Comparison of ENCODE assay signal across 16 mouse cellular contexts in genomic region chr15:67345179-67346148, GRCm38 (mm10).
DNase-seq lines count a peak whose midpoint lies in the region; ATAC-seq and TF ChIP-seq lines count a peak whose summit lies in the region.
"Had no signal": no experiment of that assay in that cellular context is flagged by ENCODE, and none has a peak within 500 bp of the region (broad histone marks: within the 10 kb centered on the region; RNA-seq: fewer than 3 reads in every experiment).

No protein-coding gene starts in this region.

- H3K9ac ChIP-seq in liver, adult 2 months (ENCODE audit: low read depth, low read length) = no peak overlapping the region
- H3K9ac ChIP-seq in liver, embryonic 11.5 days (ENCODE audit: low read depth, low read length) = no peak overlapping the region
- H3K9ac ChIP-seq in intestine, embryonic 15.5 days = no peak overlapping the region
- H3K9ac ChIP-seq: embryonic facial prominence, embryonic 12.5 days had no signal

- H3K27me3 ChIP-seq in liver, adult 2 months (ENCODE audit: control insufficient read depth, insufficient read depth, low read length) = no peaks in the 10 kb centered on the region
- H3K27me3 ChIP-seq in liver, embryonic 11.5 days (replicated peaks; ENCODE audit: control insufficient read depth, insufficient read depth, low read length) = no peaks in the 10 kb centered on the region
- H3K27me3 ChIP-seq in intestine, embryonic 15.5 days (replicated peaks) = no peaks in the 10 kb centered on the region
- H3K27me3 ChIP-seq: embryonic facial prominence, embryonic 12.5 days; Patski had no signal

- DNase-seq in liver, adult 2 months (ENCODE audit: extremely low read depth, low read depth, low spot score) = peak; percentile 65
- DNase-seq in liver, embryonic 11.5 days (ENCODE audit: low spot score) = no peak
- peak; percentile 13 for DNase-seq in CD4-positive helper T cell, adult 2 months (ENCODE audit: low read depth, low spot score)
- DNase-seq in urinary bladder, postnatal 36 days (ENCODE audit: low spot score in 2 of 2) = no peak
- DNase-seq: cerebellum, postnatal 10 days; kidney, postnatal 14 days; layer of hippocampus, postnatal 36 days had no signal

- peaks cover 29% of the 10 kb centered on the region for H3K4me1 ChIP-seq in liver, adult 2 months (ENCODE audit: control insufficient read depth, insufficient read depth, low read length)
- no peaks in the 10 kb centered on the region for H3K4me1 ChIP-seq in liver, embryonic 11.5 days (replicated peaks; ENCODE audit: control insufficient read depth, insufficient read depth, low read length)
- H3K4me1 ChIP-seq in bone marrow, adult 2 months (ENCODE audit: control insufficient read depth, insufficient read depth, low read length) = no peaks in the 10 kb centered on the region; the same call in 1 of the 2 replicates
- no peaks in the 10 kb centered on the region for H3K4me1 ChIP-seq in intestine, embryonic 15.5 days (replicated peaks)
- H3K4me1 ChIP-seq: embryonic facial prominence, embryonic 12.5 days; forebrain, embryonic 10.5 days; hindbrain, embryonic 10.5 days had no signal

- H3K9me3 ChIP-seq in liver, embryonic 11.5 days (ENCODE audit: control insufficient read depth, low read length) = no peaks in the 10 kb centered on the region
- H3K9me3 ChIP-seq in intestine, embryonic 15.5 days = no peaks in the 10 kb centered on the region
- H3K9me3 ChIP-seq: embryonic facial prominence, embryonic 12.5 days; forebrain, embryonic 10.5 days; hindbrain, embryonic 10.5 days had no signal

- ATAC-seq in liver, embryonic 11.5 days (replicated peaks; ENCODE audit: low FRiP score) = no peak
- ATAC-seq in megakaryocyte, adult 5-6 weeks (ENCODE audit: poor library complexity, severe bottlenecking) = peak; percentile 99
- no peak for ATAC-seq in intestine, embryonic 15.5 days
- ATAC-seq: intestine, postnatal 0 days; midbrain, embryonic 16.5 days; Patski had no signal

- 59% methylated on average over 7 of the region's 7 CpGs for WGBS in liver, adult 2 months
- 57% methylated on average over 7 of the region's 7 CpGs for WGBS in liver, embryonic 11.5 days
- WGBS in bone marrow, adult 2 months = 19% methylated on average over 7 of the region's 7 CpGs
- 77% methylated on average over 7 of the region's 7 CpGs for WGBS in intestine, embryonic 15.5 days

- TF ChIP-seq POLR2A in liver, adult 2 months (IDR thresholded peaks at IDR 0.05; ENCODE audit: extremely low read depth, insufficient read depth, low read length) = no peak
- TF ChIP-seq POLR2A in bone marrow, adult 2 months (IDR thresholded peaks at IDR 0.05; ENCODE audit: borderline replicate concordance, control insufficient read depth, low read depth, low read length) = no peak

- no peak overlapping the region for H3K4me3 ChIP-seq in liver, adult 2 months (ENCODE audit: insufficient read depth, low read depth, low read length)
- H3K4me3 ChIP-seq in liver, embryonic 11.5 days (ENCODE audit: low read depth, low read length) = no peak overlapping the region
- H3K4me3 ChIP-seq in bone marrow, adult 2 months (replicated peaks; ENCODE audit: control insufficient read depth, low read depth, low read length) = no peak overlapping the region
- no peak overlapping the region for H3K4me3 ChIP-seq in intestine, embryonic 15.5 days (replicated peaks)
- H3K4me3 ChIP-seq: embryonic facial prominence, embryonic 12.5 days; forebrain, embryonic 10.5 days; hindbrain, embryonic 10.5 days had no signal

- H3K79me2 ChIP-seq in liver, adult 2 months (ENCODE audit: control insufficient read depth, insufficient read depth, low read length) = no peaks in the 10 kb centered on the region

- H3K4me2 ChIP-seq in liver, embryonic 11.5 days = no peak overlapping the region
- no peak overlapping the region for H3K4me2 ChIP-seq in intestine, embryonic 15.5 days (replicated peaks)
- H3K4me2 ChIP-seq: embryonic facial prominence, embryonic 12.5 days had no signal

- no peaks in the 10 kb centered on the region for H3K36me3 ChIP-seq in liver, adult 2 months (ENCODE audit: control insufficient read depth, insufficient read depth, low read length)
- no peaks in the 10 kb centered on the region for H3K36me3 ChIP-seq in liver, embryonic 11.5 days (ENCODE audit: control insufficient read depth, insufficient read depth, low read length)
- no peaks in the 10 kb centered on the region for H3K36me3 ChIP-seq in intestine, embryonic 15.5 days
- H3K36me3 ChIP-seq: embryonic facial prominence, embryonic 12.5 days; forebrain, embryonic 10.5 days; hindbrain, embryonic 10.5 days had no signal

- TF ChIP-seq CTCF in liver, adult 2 months (IDR thresholded peaks at IDR 0.05; ENCODE audit: low read depth, low read length) = no peak
- TF ChIP-seq CTCF in bone marrow, adult 2 months (IDR thresholded peaks at IDR 0.05; ENCODE audit: control insufficient read depth, insufficient read depth, low read length) = no peak

- peak overlapping the region; percentile 39; the same call in 1 of the 2 replicates for H3K27ac ChIP-seq in liver, adult 2 months (replicated peaks; ENCODE audit: insufficient read depth, low read depth, low read length)
- no peak overlapping the region for H3K27ac ChIP-seq in liver, embryonic 11.5 days (ENCODE audit: low read depth, low read length)
- H3K27ac ChIP-seq in bone marrow, adult 2 months (ENCODE audit: control insufficient read depth, insufficient read depth, low read depth, low read length, poor library complexity) = peak overlapping the region; percentile 36; the same call in 1 of the 2 replicates
- no peak overlapping the region for H3K27ac ChIP-seq in intestine, embryonic 15.5 days
- H3K27ac ChIP-seq: embryonic facial prominence, embryonic 12.5 days; forebrain, embryonic 10.5 days; hindbrain, embryonic 10.5 days had no signal

Comparison
In these comparisons a context has a peak if more than half of its experiments do, and no peak if none do; other contexts are left out.
1. DNase-seq: peak in liver, adult 2 months (single experiment) and CD4-positive helper T cell, adult 2 months (single experiment); none in liver, embryonic 11.5 days (single experiment) and urinary bladder, postnatal 36 days (0 of 2).
2. H3K27ac ChIP-seq: peak in liver, adult 2 months (single experiment) and bone marrow, adult 2 months (single experiment); none in liver, embryonic 11.5 days (single experiment) and intestine, embryonic 15.5 days (single experiment).